Comparison of ENCODE assay signal across 14 mouse cellular contexts in the genomic region with DNA sequence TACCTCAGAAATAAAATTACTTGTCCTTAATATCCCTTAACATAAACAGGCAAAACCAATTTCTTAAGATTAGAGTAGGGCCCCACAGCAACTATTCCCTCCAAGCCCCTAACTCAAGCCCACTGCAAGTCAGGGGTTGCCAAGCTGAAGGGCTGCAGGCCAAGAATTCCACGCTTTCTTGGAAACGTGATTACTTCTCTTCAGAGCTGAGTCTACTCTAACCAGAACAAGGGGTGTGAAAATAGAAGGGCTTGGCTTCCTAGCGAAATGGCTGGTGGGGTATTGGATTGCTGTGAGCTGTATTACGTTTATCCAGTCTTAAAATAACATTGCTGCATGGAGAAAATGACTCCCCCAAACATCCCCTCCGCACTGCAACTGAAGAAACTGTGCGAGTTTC. TPM values are rescaled to one million over a fixed set of nuclear protein-coding genes. Genes with fewer than 3 reads are reported as not detected.
DNase-seq lines count a peak whose midpoint lies in the region; ATAC-seq and TF ChIP-seq lines count a peak whose summit lies in the region.
"Had no signal": no experiment of that assay in that cellular context is flagged by ENCODE, and none has a peak within 500 bp of the region (broad histone marks: within the 10 kb centered on the region; RNA-seq: fewer than 3 reads in every experiment).

No protein-coding gene starts in this region.

- H3K4me2 ChIP-seq in heart, postnatal 0 days (ENCODE audit: low read depth, low read length), result peak overlapping the region; percentile 11; the same call in 1 of the 2 replicates
- H3K4me2 ChIP-seq in stomach, embryonic 14.5 days (replicated peaks; ENCODE audit: low read depth, low read length), result no peak overlapping the region
- H3K4me2 ChIP-seq: midbrain, embryonic 13.5 days; neural tube, embryonic 12.5 days had no signal

- peaks cover 37% of the 10 kb centered on the region for H3K4me1 ChIP-seq in heart, postnatal 0 days (ENCODE audit: control insufficient read depth, insufficient read depth)
- H3K4me1 ChIP-seq in stomach, embryonic 14.5 days (ENCODE audit: control insufficient read depth, insufficient read depth, low read length), result peaks cover 22% of the 10 kb centered on the region
- H3K4me1 ChIP-seq: midbrain, embryonic 13.5 days; neural tube, embryonic 12.5 days had no signal

- intact Hi-C loops in left cerebral cortex, adult 2 months (cut with DNase I), result no loop called here

- ATAC-seq in heart, postnatal 0 days (ENCODE audit: insufficient read depth, low read depth), result peak; percentile 44; the same call in 1 of the 2 replicates
- ATAC-seq in stomach, embryonic 14.5 days (ENCODE audit: insufficient number of reproducible peaks, insufficient read depth, low FRiP score, low read depth), result no peak
- ATAC-seq: CD4-positive, CD25-positive, alpha-beta regulatory T cell, adult 4 months; midbrain, embryonic 13.5 days had no signal

- no peaks in the 10 kb centered on the region for H3K9me3 ChIP-seq in heart, postnatal 0 days (replicated peaks; ENCODE audit: control insufficient read depth, low read length)
- H3K9me3 ChIP-seq in stomach, embryonic 14.5 days (ENCODE audit: control insufficient read depth, low read depth, low read length), result no peaks in the 10 kb centered on the region
- H3K9me3 ChIP-seq: midbrain, embryonic 13.5 days; neural tube, embryonic 12.5 days had no signal

- WGBS in heart, postnatal 0 days, result 20% methylated on average over 6 of the region's 6 CpGs
- 36% methylated on average over 6 of the region's 6 CpGs for WGBS in stomach, embryonic 14.5 days

- peak overlapping the region; percentile 47 for H3K27ac ChIP-seq in left cerebral cortex, adult 2 months
- H3K27ac ChIP-seq in heart, postnatal 0 days (ENCODE audit: low read depth), result peak overlapping the region; percentile 86
- H3K27ac ChIP-seq in stomach, embryonic 14.5 days (ENCODE audit: low read length), result peak overlapping the region; percentile 52; the same call in 1 of the 2 replicates
- H3K27ac ChIP-seq: midbrain, embryonic 13.5 days; neural tube, embryonic 12.5 days had no signal

- H3K27me3 ChIP-seq in heart, postnatal 0 days (ENCODE audit: control insufficient read depth, insufficient read depth, low read length), result no peaks in the 10 kb centered on the region
- H3K27me3 ChIP-seq in stomach, embryonic 14.5 days (ENCODE audit: control insufficient read depth, insufficient read depth, low read length), result no peaks in the 10 kb centered on the region
- H3K27me3 ChIP-seq: midbrain, embryonic 13.5 days; neural tube, embryonic 12.5 days had no signal

- DNase-seq in heart, adult 11 months, result peak; percentile 69
- DNase-seq in heart, adult 18-20 months, result no peak
- no peak for DNase-seq in left cerebral cortex, adult 2 months (ENCODE audit: extremely low spot score in 1 of 2, low spot score in 2 of 2)
- DNase-seq in left cerebral cortex, adult 18-20 months (ENCODE audit: low spot score in 2 of 2), result no peak
- no peak for DNase-seq in heart, postnatal 0 days (ENCODE audit: low spot score)
- DNase-seq in right cerebral cortex, postnatal 14 days, result no peak
- DNase-seq: adrenal gland, postnatal 25 days; cerebellum, postnatal 10 days; kidney, postnatal 10 days; thymus, adult 2 months had no signal

- H3K36me3 ChIP-seq in heart, postnatal 0 days (replicated peaks; ENCODE audit: control insufficient read depth, insufficient read depth, low read length), result peaks cover 24% of the 10 kb centered on the region
- no peaks in the 10 kb centered on the region for H3K36me3 ChIP-seq in stomach, embryonic 14.5 days (ENCODE audit: control insufficient read depth, insufficient read depth, low read length)
- H3K36me3 ChIP-seq: midbrain, embryonic 13.5 days; neural tube, embryonic 12.5 days had no signal

- no peak for TF ChIP-seq CTCF in left cerebral cortex, adult 2 months (IDR thresholded peaks at IDR 0.05)
- TF ChIP-seq CTCF in heart, postnatal 0 days (IDR thresholded peaks at IDR 0.05; ENCODE audit: low read depth), result no peak

- TF ChIP-seq EP300 in heart, postnatal 0 days (IDR thresholded peaks at IDR 0.05; ENCODE audit: low read depth), result no peak

- H3K9ac ChIP-seq in heart, postnatal 0 days (replicated peaks; ENCODE audit: low read depth, low read length), result no peak overlapping the region; the same call in 1 of the 2 replicates
- no peak overlapping the region for H3K9ac ChIP-seq in stomach, embryonic 14.5 days (replicated peaks; ENCODE audit: low read depth, low read length)
- H3K9ac ChIP-seq: midbrain, embryonic 13.5 days; neural tube, embryonic 12.5 days had no signal

- H3K4me3 ChIP-seq in left cerebral cortex, adult 2 months, result no peak overlapping the region
- H3K4me3 ChIP-seq in heart, postnatal 0 days (ENCODE audit: low read depth, low read length), result no peak overlapping the region
- no peak overlapping the region for H3K4me3 ChIP-seq in stomach, embryonic 14.5 days (ENCODE audit: low read depth, low read length)
- H3K4me3 ChIP-seq: midbrain, embryonic 13.5 days; neural tube, embryonic 12.5 days had no signal

RNA-seq across cellular contexts. Expression of gene Arhgap31, which starts 25.4 kb away (rescaled TPM):
- 10 to 100 TPM; 39.6 to 40.8 TPM for total RNA-seq in heart, adult 18-20 months (2021)
- 10 to 100 TPM; 19.1 to 20.6 TPM for total RNA-seq in left cerebral cortex, adult 2 months (2021)
- total RNA-seq in left cerebral cortex, adult 18-20 months (2021), result 10 to 100 TPM; 14.7 to 17.8 TPM
- total RNA-seq in heart, postnatal 0 days (2014; rRNA removed; ENCODE audit: low replicate concordance), result 60.6 and 63.5 TPM in 2 replicates
- polyA plus RNA-seq in heart, postnatal 0 days (2015; fragmentation: Nextera tagmentation; extraction: Ambion mirVana), result 15.0 and 15.7 TPM in 2 replicates
- 13.6 and 14.8 TPM in 2 replicates for polyA plus RNA-seq in stomach, embryonic 14.5 days (2014; fragmentation: Nextera tagmentation; extraction: Ambion mirVana)

RNA-seq across cellular contexts. Expression of gene B4galt4, which starts 54.4 kb away (rescaled TPM):
- total RNA-seq in heart, adult 18-20 months (2021), result 10 to 100 TPM; 10.3 to 16.1 TPM
- total RNA-seq in left cerebral cortex, adult 2 months (2021), result 10 to 100 TPM; 21.4 to 23.3 TPM
- total RNA-seq in left cerebral cortex, adult 18-20 months (2021), result 10 to 100 TPM; 21.5 to 23.0 TPM
- total RNA-seq in heart, postnatal 0 days (2014; rRNA removed; ENCODE audit: low replicate concordance), result 12.4 and 26.6 TPM in 2 replicates
- polyA plus RNA-seq in heart, postnatal 0 days (2015; fragmentation: Nextera tagmentation; extraction: Ambion mirVana), result 12.6 and 14.5 TPM in 2 replicates
- polyA plus RNA-seq in stomach, embryonic 14.5 days (2014; fragmentation: Nextera tagmentation; extraction: Ambion mirVana), result 25.1 and 30.0 TPM in 2 replicates
